Mouse (Mus musculus): Measurements from ENCODE around the gene Sertad2. TPM values are rescaled to one million over a fixed set of nuclear protein-coding genes. Genes with fewer than 3 reads are reported as not detected.

The Sertad2 gene
- total and polyA plus RNA-seq, 3 experiments, result 9.2 to 30.8 (median 22.2) TPM

GRCm38 (mm10) chr11:20637060-20637459 lies 94.0 kb downstream of the Sertad2 start:
- H3K36me3 ChIP-seq (replicated peaks), result no peaks in the 10 kb centered on the region
- peaks cover 59% of the 10 kb centered on the region for H3K4me1 ChIP-seq (ENCODE audit: insufficient read depth, low read depth, low read length)
- DNase-seq (ENCODE audit: low spot score) (no peak), ATAC-seq (ENCODE audit: extremely low read depth, insufficient number of reproducible peaks, low FRiP score, poor library complexity, severe bottlenecking) (no peak)
- TF ChIP-seq GATA2 (IDR thresholded peaks at IDR 0.05; ENCODE audit: borderline replicate concordance, low read depth, low read length) (no peak), CTCF (IDR thresholded peaks at IDR 0.05; ENCODE audit: low read depth, low read length) (no peak), GATA1 (IDR thresholded peaks at IDR 0.05; ENCODE audit: borderline replicate concordance, low read length) (no peak), TAL1 (conservative IDR thresholded peaks at IDR 0.05; ENCODE audit: low read depth, low read length) (no peak), POLR2AphosphoS5 (IDR thresholded peaks at IDR 0.05; ENCODE audit: insufficient replicate concordance, low read depth, low read length) (no peak)
- H3K4me3 ChIP-seq (ENCODE audit: low read depth, low read length), result no peak overlapping the region
- no peaks in the 10 kb centered on the region for H3K9me3 ChIP-seq (replicated peaks)
- H3K27me3 ChIP-seq (ENCODE audit: insufficient read depth, low read length), result no peaks in the 10 kb centered on the region

- TF ChIP-seq GATA2 (IDR thresholded peaks at IDR 0.05; ENCODE audit: borderline replicate concordance, low read depth, low read length) (no peak), POLR2AphosphoS5 (IDR thresholded peaks at IDR 0.05; ENCODE audit: insufficient replicate concordance, low read depth, low read length) (no peak), CTCF (IDR thresholded peaks at IDR 0.05; ENCODE audit: low read depth, low read length) (peak; percentile 92), TAL1 (conservative IDR thresholded peaks at IDR 0.05; ENCODE audit: low read depth, low read length) (no peak), GATA1 (IDR thresholded peaks at IDR 0.05; ENCODE audit: borderline replicate concordance, low read length) (no peak)
- no peaks in the 10 kb centered on the region for H3K9me3 ChIP-seq (replicated peaks)
- no peak overlapping the region for H3K4me3 ChIP-seq (ENCODE audit: low read depth, low read length)
- H3K27me3 ChIP-seq (ENCODE audit: insufficient read depth, low read length), result no peaks in the 10 kb centered on the region
- peaks cover 58% of the 10 kb centered on the region for H3K4me1 ChIP-seq (ENCODE audit: insufficient read depth, low read depth, low read length)
- peaks cover 3% of the 10 kb centered on the region for H3K36me3 ChIP-seq (replicated peaks)
- no peak for DNase-seq (ENCODE audit: low spot score)
- ATAC-seq (ENCODE audit: extremely low read depth, insufficient number of reproducible peaks, low FRiP score, poor library complexity, severe bottlenecking), result no peak
These were observed 95.8 kb downstream of the Sertad2 start for GRCm38 (mm10) chr11:20638841-20639240.

GRCm38 (mm10) chr11:20639918-20640447 lies 96.9 kb downstream of the Sertad2 start:
- peaks cover 3% of the 10 kb centered on the region for H3K36me3 ChIP-seq (replicated peaks)
- TF ChIP-seq POLR2AphosphoS5 (IDR thresholded peaks at IDR 0.05; ENCODE audit: insufficient replicate concordance, low read depth, low read length), result no peak
- no peak for TF ChIP-seq CTCF (IDR thresholded peaks at IDR 0.05; ENCODE audit: low read depth, low read length)
- TF ChIP-seq GATA1 (IDR thresholded peaks at IDR 0.05; ENCODE audit: borderline replicate concordance, low read length), result no peak
- TF ChIP-seq TAL1 (conservative IDR thresholded peaks at IDR 0.05; ENCODE audit: low read depth, low read length), result no peak
- no peak for TF ChIP-seq GATA2 (IDR thresholded peaks at IDR 0.05; ENCODE audit: borderline replicate concordance, low read depth, low read length)
- ATAC-seq (ENCODE audit: extremely low read depth, insufficient number of reproducible peaks, low FRiP score, poor library complexity, severe bottlenecking), result peak; percentile 59; the same call in 1 of the 2 replicates
- DNase-seq (ENCODE audit: low spot score), result peak; percentile 43
- peaks cover 50% of the 10 kb centered on the region for H3K4me1 ChIP-seq (ENCODE audit: insufficient read depth, low read depth, low read length)
- peak overlapping the region; percentile 57; the same call in 1 of the 2 replicates for H3K4me3 ChIP-seq (ENCODE audit: low read depth, low read length)
- no peaks in the 10 kb centered on the region for H3K9me3 ChIP-seq (replicated peaks)
- H3K27me3 ChIP-seq (ENCODE audit: insufficient read depth, low read length), result no peaks in the 10 kb centered on the region

GRCm38 (mm10) chr11:20642321-20642720 lies 99.3 kb downstream of the Sertad2 start:
- Histone ChIP-seq H3K4me1 (ENCODE audit: insufficient read depth, low read depth, low read length) (peaks cover 37% of the 10 kb centered on the region), H3K9me3 (replicated peaks) (no peaks in the 10 kb centered on the region), H3K4me3 (ENCODE audit: low read depth, low read length) (no peak overlapping the region), H3K36me3 (replicated peaks) (peaks cover 15% of the 10 kb centered on the region), H3K27me3 (ENCODE audit: insufficient read depth, low read length) (no peaks in the 10 kb centered on the region)
- DNase-seq (ENCODE audit: low spot score) (no peak), ATAC-seq (ENCODE audit: extremely low read depth, insufficient number of reproducible peaks, low FRiP score, poor library complexity, severe bottlenecking) (no peak)
- TF ChIP-seq CTCF (IDR thresholded peaks at IDR 0.05; ENCODE audit: low read depth, low read length), result no peak
- no peak for TF ChIP-seq TAL1 (conservative IDR thresholded peaks at IDR 0.05; ENCODE audit: low read depth, low read length)
- TF ChIP-seq POLR2AphosphoS5 (IDR thresholded peaks at IDR 0.05; ENCODE audit: insufficient replicate concordance, low read depth, low read length), result no peak
- no peak for TF ChIP-seq GATA2 (IDR thresholded peaks at IDR 0.05; ENCODE audit: borderline replicate concordance, low read depth, low read length)
- TF ChIP-seq GATA1 (IDR thresholded peaks at IDR 0.05; ENCODE audit: borderline replicate concordance, low read length), result no peak

- Histone ChIP-seq H3K4me1 (ENCODE audit: insufficient read depth, low read depth, low read length) (peaks cover 42% of the 10 kb centered on the region), H3K27me3 (ENCODE audit: insufficient read depth, low read length) (no peaks in the 10 kb centered on the region), H3K36me3 (replicated peaks) (peaks cover 23% of the 10 kb centered on the region), H3K4me3 (ENCODE audit: low read depth, low read length) (no peak overlapping the region), H3K9me3 (replicated peaks) (no peaks in the 10 kb centered on the region)
- TF ChIP-seq GATA1 (IDR thresholded peaks at IDR 0.05; ENCODE audit: borderline replicate concordance, low read length) (no peak), POLR2AphosphoS5 (IDR thresholded peaks at IDR 0.05; ENCODE audit: insufficient replicate concordance, low read depth, low read length) (no peak), TAL1 (conservative IDR thresholded peaks at IDR 0.05; ENCODE audit: low read depth, low read length) (no peak), GATA2 (IDR thresholded peaks at IDR 0.05; ENCODE audit: borderline replicate concordance, low read depth, low read length) (no peak), CTCF (IDR thresholded peaks at IDR 0.05; ENCODE audit: low read depth, low read length) (no peak)
- DNase-seq (ENCODE audit: low spot score) (no peak), ATAC-seq (ENCODE audit: extremely low read depth, insufficient number of reproducible peaks, low FRiP score, poor library complexity, severe bottlenecking) (no peak)
These were observed 100.1 kb downstream of the Sertad2 start for GRCm38 (mm10) chr11:20643161-20643560.

GRCm38 (mm10) chr11:20644166-20644565 lies 101.1 kb downstream of the Sertad2 start:
- peaks cover 30% of the 10 kb centered on the region for H3K36me3 ChIP-seq (replicated peaks)
- H3K4me1 ChIP-seq (ENCODE audit: insufficient read depth, low read depth, low read length), result peaks cover 41% of the 10 kb centered on the region
- no peak overlapping the region for H3K4me3 ChIP-seq (ENCODE audit: low read depth, low read length)
- DNase-seq (ENCODE audit: low spot score) (no peak), ATAC-seq (ENCODE audit: extremely low read depth, insufficient number of reproducible peaks, low FRiP score, poor library complexity, severe bottlenecking) (no peak)
- no peaks in the 10 kb centered on the region for H3K9me3 ChIP-seq (replicated peaks)
- no peaks in the 10 kb centered on the region for H3K27me3 ChIP-seq (ENCODE audit: insufficient read depth, low read length)
- TF ChIP-seq GATA1 (IDR thresholded peaks at IDR 0.05; ENCODE audit: borderline replicate concordance, low read length) (no peak), TAL1 (conservative IDR thresholded peaks at IDR 0.05; ENCODE audit: low read depth, low read length) (no peak), GATA2 (IDR thresholded peaks at IDR 0.05; ENCODE audit: borderline replicate concordance, low read depth, low read length) (no peak), CTCF (IDR thresholded peaks at IDR 0.05; ENCODE audit: low read depth, low read length) (no peak), POLR2AphosphoS5 (IDR thresholded peaks at IDR 0.05; ENCODE audit: insufficient replicate concordance, low read depth, low read length) (no peak)
